Mouse (Mus musculus): ENCODE data around the gene Idh1. TPM values are rescaled to one million over a fixed set of nuclear protein-coding genes. Genes with fewer than 3 reads are reported as not detected.

Idh1 gene
- polyA plus RNA-seq, 1 experiment = 130 TPM

GRCm38 (mm10) chr1:65217567-65217966, 31.3 kb upstream of the Idh1 start:
- Histone ChIP-seq H3K9ac (ENCODE audit: low read depth, poor library complexity, severe bottlenecking) (no peak overlapping the region), H3K27ac (ENCODE audit: insufficient read depth, low read length) (no peak overlapping the region), H3K9me3 (replicated peaks; ENCODE audit: control insufficient read depth, insufficient read depth, low read length, poor library complexity, severe bottlenecking) (no peaks in the 10 kb centered on the region), H3K4me3 (ENCODE audit: low read depth, low read length) (no peak overlapping the region), H3K4me1 (ENCODE audit: control insufficient read depth, insufficient read depth, low read length) (no peaks in the 10 kb centered on the region), H3K27me3 (ENCODE audit: control insufficient read depth, insufficient read depth, low read length, poor library complexity, severe bottlenecking) (no peaks in the 10 kb centered on the region), H3K36me3 (ENCODE audit: control insufficient read depth, insufficient read depth, low read length, poor library complexity, severe bottlenecking) (peaks cover 19% of the 10 kb centered on the region)
- TF ChIP-seq CTCF (IDR thresholded peaks at IDR 0.05; ENCODE audit: low read depth, low read length) = no peak
- no peak for TF ChIP-seq EP300 (IDR thresholded peaks at IDR 0.05; ENCODE audit: insufficient read depth, low read depth, low read length)
- no peak for TF ChIP-seq POLR2A (IDR thresholded peaks at IDR 0.05; ENCODE audit: insufficient read depth, low read length)

DNA sequence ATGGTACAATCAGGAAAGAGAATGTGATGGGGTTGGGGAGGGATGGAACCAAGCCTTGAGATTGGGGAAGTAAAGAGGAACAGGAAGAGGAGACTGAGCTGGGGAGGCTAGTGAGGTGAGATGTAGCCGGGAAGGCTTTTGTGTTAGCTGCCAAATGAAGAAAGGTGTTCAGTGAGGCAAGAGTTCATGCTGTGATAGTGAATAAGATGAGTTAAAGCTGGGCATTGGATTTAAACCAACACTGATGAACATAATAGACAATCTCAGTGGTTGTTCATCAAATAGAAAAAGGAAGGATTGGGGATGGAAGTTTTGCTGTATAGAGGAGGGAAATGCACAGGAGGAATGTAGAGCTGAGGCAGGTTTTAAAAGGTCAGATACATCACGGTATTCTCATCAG, 26.9 kb upstream of the Idh1 start:
- Histone ChIP-seq H3K27ac (ENCODE audit: insufficient read depth, low read length) (no peak overlapping the region), H3K4me3 (ENCODE audit: low read depth, low read length) (no peak overlapping the region), H3K36me3 (ENCODE audit: control insufficient read depth, insufficient read depth, low read length, poor library complexity, severe bottlenecking) (peaks cover 2% of the 10 kb centered on the region), H3K27me3 (ENCODE audit: control insufficient read depth, insufficient read depth, low read length, poor library complexity, severe bottlenecking) (no peaks in the 10 kb centered on the region), H3K9ac (ENCODE audit: low read depth, poor library complexity, severe bottlenecking) (no peak overlapping the region), H3K9me3 (replicated peaks; ENCODE audit: control insufficient read depth, insufficient read depth, low read length, poor library complexity, severe bottlenecking) (no peaks in the 10 kb centered on the region), H3K4me1 (ENCODE audit: control insufficient read depth, insufficient read depth, low read length) (no peaks in the 10 kb centered on the region)
- TF ChIP-seq EP300 (IDR thresholded peaks at IDR 0.05; ENCODE audit: insufficient read depth, low read depth, low read length) (no peak), POLR2A (IDR thresholded peaks at IDR 0.05; ENCODE audit: insufficient read depth, low read length) (no peak), CTCF (IDR thresholded peaks at IDR 0.05; ENCODE audit: low read depth, low read length) (no peak)

GRCm38 (mm10) chr1:65204299-65204698, 18.0 kb upstream of the Idh1 start:
- TF ChIP-seq CTCF (IDR thresholded peaks at IDR 0.05; ENCODE audit: low read depth, low read length) = no peak
- no peak for TF ChIP-seq EP300 (IDR thresholded peaks at IDR 0.05; ENCODE audit: insufficient read depth, low read depth, low read length)
- no peak for TF ChIP-seq POLR2A (IDR thresholded peaks at IDR 0.05; ENCODE audit: insufficient read depth, low read length)
- H3K27ac ChIP-seq (ENCODE audit: insufficient read depth, low read length) = no peak overlapping the region
- H3K27me3 ChIP-seq (ENCODE audit: control insufficient read depth, insufficient read depth, low read length, poor library complexity, severe bottlenecking) = no peaks in the 10 kb centered on the region
- H3K4me1 ChIP-seq (ENCODE audit: control insufficient read depth, insufficient read depth, low read length) = no peaks in the 10 kb centered on the region
- H3K9me3 ChIP-seq (replicated peaks; ENCODE audit: control insufficient read depth, insufficient read depth, low read length, poor library complexity, severe bottlenecking) = no peaks in the 10 kb centered on the region; the same call in 1 of the 2 replicates
- H3K36me3 ChIP-seq (ENCODE audit: control insufficient read depth, insufficient read depth, low read length, poor library complexity, severe bottlenecking) = peaks cover 25% of the 10 kb centered on the region
- H3K9ac ChIP-seq (ENCODE audit: low read depth, poor library complexity, severe bottlenecking) = no peak overlapping the region
- H3K4me3 ChIP-seq (ENCODE audit: low read depth, low read length) = no peak overlapping the region

GRCm38 (mm10) chr1:65198861-65199260, 12.6 kb upstream of the Idh1 start:
- no peak overlapping the region for H3K27ac ChIP-seq (ENCODE audit: insufficient read depth, low read length)
- no peak overlapping the region for H3K9ac ChIP-seq (ENCODE audit: low read depth, poor library complexity, severe bottlenecking)
- H3K4me3 ChIP-seq (ENCODE audit: low read depth, low read length) = no peak overlapping the region
- TF ChIP-seq CTCF (IDR thresholded peaks at IDR 0.05; ENCODE audit: low read depth, low read length) (no peak), EP300 (IDR thresholded peaks at IDR 0.05; ENCODE audit: insufficient read depth, low read depth, low read length) (no peak), POLR2A (IDR thresholded peaks at IDR 0.05; ENCODE audit: insufficient read depth, low read length) (no peak)
- peaks cover 17% of the 10 kb centered on the region for H3K36me3 ChIP-seq (ENCODE audit: control insufficient read depth, insufficient read depth, low read length, poor library complexity, severe bottlenecking)
- H3K27me3 ChIP-seq (ENCODE audit: control insufficient read depth, insufficient read depth, low read length, poor library complexity, severe bottlenecking) = no peaks in the 10 kb centered on the region
- no peaks in the 10 kb centered on the region for H3K4me1 ChIP-seq (ENCODE audit: control insufficient read depth, insufficient read depth, low read length)
- no peaks in the 10 kb centered on the region for H3K9me3 ChIP-seq (replicated peaks; ENCODE audit: control insufficient read depth, insufficient read depth, low read length, poor library complexity, severe bottlenecking)

- TF ChIP-seq CTCF (IDR thresholded peaks at IDR 0.05; ENCODE audit: low read depth, low read length) (no peak), EP300 (IDR thresholded peaks at IDR 0.05; ENCODE audit: insufficient read depth, low read depth, low read length) (no peak), POLR2A (IDR thresholded peaks at IDR 0.05; ENCODE audit: insufficient read depth, low read length) (no peak)
- Histone ChIP-seq H3K9me3 (replicated peaks; ENCODE audit: control insufficient read depth, insufficient read depth, low read length, poor library complexity, severe bottlenecking) (no peaks in the 10 kb centered on the region), H3K4me1 (ENCODE audit: control insufficient read depth, insufficient read depth, low read length) (no peaks in the 10 kb centered on the region), H3K4me3 (ENCODE audit: low read depth, low read length) (no peak overlapping the region), H3K36me3 (ENCODE audit: control insufficient read depth, insufficient read depth, low read length, poor library complexity, severe bottlenecking) (peaks cover 16% of the 10 kb centered on the region), H3K27ac (ENCODE audit: insufficient read depth, low read length) (no peak overlapping the region), H3K9ac (ENCODE audit: low read depth, poor library complexity, severe bottlenecking) (no peak overlapping the region), H3K27me3 (ENCODE audit: control insufficient read depth, insufficient read depth, low read length, poor library complexity, severe bottlenecking) (no peaks in the 10 kb centered on the region)
Observed at GRCm38 (mm10) chr1:65198425-65198824, 12.1 kb upstream of the Idh1 start.

- no peak for TF ChIP-seq EP300 (IDR thresholded peaks at IDR 0.05; ENCODE audit: insufficient read depth, low read depth, low read length)
- no peak for TF ChIP-seq CTCF (IDR thresholded peaks at IDR 0.05; ENCODE audit: low read depth, low read length)
- no peak for TF ChIP-seq POLR2A (IDR thresholded peaks at IDR 0.05; ENCODE audit: insufficient read depth, low read length)
- Histone ChIP-seq H3K4me3 (ENCODE audit: low read depth, low read length) (no peak overlapping the region), H3K4me1 (ENCODE audit: control insufficient read depth, insufficient read depth, low read length) (no peaks in the 10 kb centered on the region), H3K9ac (ENCODE audit: low read depth, poor library complexity, severe bottlenecking) (no peak overlapping the region), H3K27me3 (ENCODE audit: control insufficient read depth, insufficient read depth, low read length, poor library complexity, severe bottlenecking) (no peaks in the 10 kb centered on the region), H3K27ac (ENCODE audit: insufficient read depth, low read length) (no peak overlapping the region), H3K36me3 (ENCODE audit: control insufficient read depth, insufficient read depth, low read length, poor library complexity, severe bottlenecking) (peaks cover 26% of the 10 kb centered on the region), H3K9me3 (replicated peaks; ENCODE audit: control insufficient read depth, insufficient read depth, low read length, poor library complexity, severe bottlenecking) (no peaks in the 10 kb centered on the region)
Observed at GRCm38 (mm10) chr1:65193226-65193625, 6.9 kb upstream of the Idh1 start.

Data from ES-Bruce4 (cell line).